Mouse (Mus musculus) megakaryocyte, embryonic 14.5 days (primary cell): ENCODE data around the gene Eef1akmt3.

Source experiments
- FLI1 ChIP-seq: IDR thresholded peaks from 2 replicates; pipeline ENCODE4 v1.6.1; 2012; ENCODE audit warnings: low read length, inconsistent platforms, mixed read lengths
- GATA1 ChIP-seq: IDR thresholded peaks from 3 replicates; pipeline ENCODE4 v1.6.1; 2012; ENCODE audit warnings: mixed read lengths, low read length, inconsistent platforms, borderline replicate concordance

- TF ChIP-seq GATA1 (no peak), FLI1 (no peak)
These were observed 8.8 kb upstream of the Eef1akmt3 start for GRCm38 (mm10) chr10:127050119-127050474.
